Mouse (Mus musculus) heart, postnatal 0 days (tissue): Measurements from ENCODE around the gene 4833439L19Rik. TPM values are rescaled to one million over a fixed set of nuclear protein-coding genes. Genes with fewer than 3 reads are reported as not detected.
A peak's percentile ranks its signal among the peaks of the same experiment; 100 is the strongest.
"Not testable (repeated sequence)": the region's sequence is repeated elsewhere in the genome, so short reads cannot be mapped to it uniquely, and the experiment has no call there.

Experiments
- ATAC-seq: fragments of 200-750 bp; cut with Nextera tagmentation; 2 replicates; pipeline ENCODE4 v1.8.0; 2017; ENCODE audit warnings: low read depth, moderate number of reproducible peaks, moderate library complexity; ENCODE audit not compliant: insufficient read depth
- DNase-seq: peaks from one replicate; pipeline ENCODE4 v3.0.0-alpha.2; 2016; ENCODE audit warnings: low spot score
- H3K27ac ChIP-seq: fragments of 300-500 bp; sonication (generic); 2 replicates; pipeline ENCODE4 v1.5.1; 2014; ENCODE audit warnings: low read depth, mild to moderate bottlenecking
- H3K27me3 ChIP-seq: fragments of 300-500 bp; sonication (generic); 2 replicates; pipeline ENCODE4 v1.6.1; 2014; ENCODE audit warnings: low read length, mixed read lengths; ENCODE audit not compliant: control insufficient read depth, insufficient read depth
- H3K36me3 ChIP-seq: fragments of 300-500 bp; sonication (generic); replicated peaks from 2 replicates; pipeline ENCODE4 v1.6.1; 2014; ENCODE audit warnings: low read length, mixed read lengths; ENCODE audit not compliant: control insufficient read depth, insufficient read depth
- H3K4me1 ChIP-seq: fragments of 300-500 bp; sonication (generic); 2 replicates; pipeline ENCODE4 v1.6.1; 2014; ENCODE audit warnings: antibody characterized with exemption; ENCODE audit not compliant: control insufficient read depth, insufficient read depth
- H3K4me2 ChIP-seq: fragments of 300-500 bp; sonication (generic); 2 replicates; pipeline ENCODE4 v1.6.1; 2014; ENCODE audit warnings: low read depth, mild to moderate bottlenecking, low read length, moderate library complexity
- H3K4me3 ChIP-seq: fragments of 300-500 bp; sonication (generic); 2 replicates; pipeline ENCODE4 v1.5.1; 2014; ENCODE audit warnings: low read depth, low read length
- H3K9ac ChIP-seq: fragments of 300-500 bp; sonication (generic); replicated peaks from 2 replicates; pipeline ENCODE4 v1.6.1; 2014; ENCODE audit warnings: low read depth, low read length, mixed read lengths
- H3K9me3 ChIP-seq: fragments of 300-500 bp; sonication (generic); replicated peaks from 2 replicates; pipeline ENCODE4 v1.6.1; 2016; ENCODE audit warnings: low read length; ENCODE audit not compliant: control insufficient read depth
- CTCF ChIP-seq: IDR thresholded peaks from 2 replicates; pipeline ENCODE4 v1.5.1; 2016; ENCODE audit warnings: antibody characterized with exemption, control low read depth, low read depth
- EP300 ChIP-seq: IDR thresholded peaks from 2 replicates; pipeline ENCODE4 v1.6.1; 2016; ENCODE audit warnings: antibody characterized with exemption, low read depth
- WGBS: fragments of 180-500 bp; shearing (Covaris S2); extraction: QIAGEN DNeasy Blood & Tissue Kit; methylation state at CpG from one replicate; pipeline ENCODE4 v1.1.7; 2014; 5-methylcytosine and 5-hydroxymethylcytosine counted together
- polyA plus RNA-seq: library from polyadenylated mRNA; unstranded; fragments of >200 nt; fragmentation: Nextera tagmentation; extraction: Ambion mirVana; gene quantifications from 2 replicates; pipeline ENCODE4 v1.2.1, GENCODE M21; 2015
- total RNA-seq: library from RNA; depleted of rRNA; stranded (reverse); fragments of >200 nt; gene quantifications from 2 replicates; pipeline ENCODE4 v1.2.3, GENCODE M21; 2014; ENCODE audit warnings: low replicate concordance; rRNA removed

Gene 4833439L19Rik
- total RNA-seq (106 and 130 TPM in 2 replicates), polyA plus RNA-seq (100 and 110 TPM in 2 replicates)

DNA sequence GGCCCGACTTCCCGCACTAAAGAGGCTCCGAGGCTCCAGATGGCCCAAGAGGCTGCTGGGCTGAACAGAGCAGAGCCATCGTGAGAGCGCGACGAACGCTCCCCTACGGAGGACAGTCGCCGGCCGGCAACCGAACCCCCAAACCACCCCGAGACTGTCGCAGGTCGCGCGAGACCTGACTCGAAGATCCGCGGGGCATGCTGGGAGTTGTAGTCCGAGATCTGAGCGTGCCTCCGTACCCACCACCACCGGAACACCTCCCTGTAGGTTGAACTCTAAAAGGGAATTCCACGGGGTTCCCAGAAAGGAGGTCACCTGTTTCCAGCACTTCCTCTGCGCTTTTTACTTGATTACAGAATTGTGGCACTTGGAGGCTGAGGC, at the start of gene 4833439L19Rik:
4833439L19Rik (minus strand) TSS at position 235 of the 381 bp plus-strand sequence.
- H3K27ac ChIP-seq: peak within 1 kb of the TSS; percentile 60; the same call in 1 of the 2 replicates
- H3K27me3 ChIP-seq: no peaks in the 10 kb centered on the region

DNA sequence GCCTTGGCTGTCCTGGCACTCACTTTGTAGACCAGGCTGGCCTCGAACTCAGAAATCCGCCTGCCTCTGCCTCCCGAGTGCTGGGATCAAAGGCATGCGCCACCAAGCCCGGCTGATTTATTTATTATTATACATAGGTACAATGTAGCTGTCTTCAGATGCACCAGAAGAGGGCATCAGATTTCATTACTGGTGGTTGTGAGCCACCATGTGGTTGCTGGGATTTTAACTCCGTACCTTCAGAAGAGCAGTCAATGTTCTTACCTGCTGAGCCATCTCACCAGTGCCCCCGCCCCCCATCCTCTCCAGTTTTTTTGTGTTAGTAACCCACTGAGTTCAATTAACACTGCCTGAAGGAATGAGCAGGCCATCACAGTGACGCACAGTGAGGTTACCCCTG, 47.9 kb upstream of the 4833439L19Rik start:
- not testable (repeated sequence) for H3K27ac ChIP-seq, H3K36me3 ChIP-seq, DNase-seq, H3K9ac ChIP-seq, H3K4me3 ChIP-seq, H3K4me2 ChIP-seq, H3K27me3 ChIP-seq, H3K4me1 ChIP-seq, H3K9me3 ChIP-seq, ATAC-seq
- WGBS: 85% methylated on average over 8 of the region's 8 CpGs

More for the DNA sequence above, at the start of gene 4833439L19Rik:
- DNase-seq (peak; percentile 95), ATAC-seq (peak; percentile 97)
- under 1% methylated on average over 27 of the region's 27 CpGs for WGBS
- peaks cover 3% of the 10 kb centered on the region; the same call in 1 of the 2 replicates for H3K4me1 ChIP-seq
- H3K4me3 ChIP-seq: peak within 1 kb of the TSS; percentile 85
- TF ChIP-seq CTCF (no peak), EP300 (peak; percentile 80; the same call in 1 of the 2 replicates)
- no peaks in the 10 kb centered on the region for H3K9me3 ChIP-seq
- peak within 1 kb of the TSS; percentile 93 for H3K9ac ChIP-seq
- H3K36me3 ChIP-seq: peaks cover 16% of the 10 kb centered on the region
- peak within 1 kb of the TSS; percentile 73 for H3K4me2 ChIP-seq

DNA sequence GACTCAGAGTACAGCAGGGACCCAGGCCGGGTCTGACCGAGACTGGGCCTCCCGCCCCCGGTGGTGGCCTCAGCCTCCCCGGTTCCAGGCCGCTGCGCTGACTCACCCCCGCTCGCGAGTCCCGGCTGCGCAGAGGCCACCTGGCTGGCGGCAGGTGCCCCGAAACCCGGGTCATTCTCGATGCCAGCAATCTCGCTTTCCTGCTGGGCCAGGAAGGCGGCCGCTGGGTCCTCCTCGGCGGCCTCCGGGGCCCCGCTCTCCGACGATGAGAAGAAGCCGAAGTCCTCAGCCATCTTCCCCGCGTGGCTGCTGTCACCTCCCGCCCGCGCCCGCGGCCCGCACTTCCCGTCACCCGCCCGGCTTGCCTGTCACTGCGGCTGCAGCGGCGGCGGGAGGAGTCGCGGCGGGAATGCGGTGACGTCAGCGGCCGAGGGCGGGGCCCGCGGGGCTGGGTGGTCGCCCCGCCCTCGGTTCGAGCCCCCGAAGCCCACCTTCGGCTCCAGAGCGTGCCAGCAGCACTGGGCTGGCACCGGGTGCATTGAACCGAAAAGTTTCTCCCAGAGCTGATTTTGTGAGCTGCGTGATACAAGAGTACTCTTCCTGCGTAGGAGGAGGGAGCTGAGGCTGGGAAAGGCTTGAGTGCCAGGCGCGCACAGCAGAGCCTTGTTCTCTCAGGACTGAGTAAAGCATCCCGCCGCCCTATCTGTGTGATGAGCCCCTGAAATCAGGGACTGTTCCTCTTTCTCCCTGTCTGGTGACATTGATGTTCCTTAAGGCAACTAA, 45.9 kb upstream of the 4833439L19Rik start, which contains the start of gene Cltb:
Cltb (minus strand) TSS at position 373 of the 783 bp plus-strand sequence.
- ATAC-seq (peak; percentile 83), DNase-seq (peak; percentile 76)
- WGBS: under 1% methylated on average over 63 of the region's 66 CpGs
- Histone ChIP-seq H3K4me3 (peak within 1 kb of the TSS; percentile 67), H3K9me3 (no peaks in the 10 kb centered on the region), H3K27me3 (no peaks in the 10 kb centered on the region), H3K36me3 (peaks cover 3% of the 10 kb centered on the region; the same call in 1 of the 2 replicates), H3K27ac (peak within 1 kb of the TSS; percentile 74), H3K4me1 (no peaks in the 10 kb centered on the region), H3K9ac (peak within 1 kb of the TSS; percentile 78), H3K4me2 (peak within 1 kb of the TSS; percentile 88)
- TF ChIP-seq EP300: no peak
- no peak for TF ChIP-seq CTCF

DNA sequence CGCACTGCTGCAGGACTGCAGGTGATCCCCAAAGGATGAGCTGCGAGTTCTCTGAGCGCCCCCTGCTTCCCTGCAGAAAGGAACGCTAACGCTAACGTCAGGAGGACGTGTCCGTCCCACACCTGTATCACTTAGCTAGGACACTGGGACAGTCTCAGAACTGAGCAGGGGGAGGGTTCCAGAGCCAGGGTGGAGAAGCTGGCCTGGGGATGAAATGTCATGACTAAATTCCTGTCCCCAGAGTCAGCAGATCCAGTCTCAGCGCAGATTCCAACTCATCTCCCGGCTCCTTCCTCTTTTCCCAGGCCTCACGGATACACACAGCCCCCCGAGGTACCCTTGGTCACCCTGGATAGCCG, 45.4 kb upstream of the 4833439L19Rik start:
- no peaks in the 10 kb centered on the region for H3K4me1 ChIP-seq
- ATAC-seq (peak; percentile 18), DNase-seq (no peak)
- 13% methylated on average over 13 of the region's 13 CpGs for WGBS
- H3K4me3 ChIP-seq: peak overlapping the region; percentile 67
- peak overlapping the region; percentile 74 for H3K27ac ChIP-seq
- no peaks in the 10 kb centered on the region for H3K9me3 ChIP-seq
- TF ChIP-seq CTCF (no peak), EP300 (no peak)
- no peaks in the 10 kb centered on the region for H3K27me3 ChIP-seq
- peak overlapping the region; percentile 88 for H3K4me2 ChIP-seq
- H3K9ac ChIP-seq: peak overlapping the region; percentile 78
- H3K36me3 ChIP-seq: peaks cover 5% of the 10 kb centered on the region; the same call in 1 of the 2 replicates

DNA sequence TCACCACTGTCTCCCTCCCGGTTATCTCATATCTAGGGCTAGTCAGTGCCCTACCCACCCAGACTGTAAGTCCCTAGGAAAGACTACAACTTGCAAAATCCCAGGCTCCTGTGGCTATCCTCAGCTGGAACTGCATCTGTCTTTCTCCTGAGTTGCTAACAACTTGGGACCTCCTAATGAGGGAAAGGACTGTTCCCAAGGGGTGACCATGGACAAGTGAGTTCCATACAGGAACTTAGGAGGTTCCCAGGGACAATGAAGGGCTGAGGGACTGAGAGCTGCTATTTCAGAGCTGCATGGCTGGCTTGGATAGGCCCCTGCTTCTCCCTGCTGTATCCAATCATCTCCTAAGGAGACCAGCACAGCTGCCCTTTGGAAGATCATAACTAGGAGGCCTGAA, 44.1 kb upstream of the 4833439L19Rik start:
- H3K9ac ChIP-seq: no peak overlapping the region
- no peak overlapping the region for H3K4me3 ChIP-seq
- no peaks in the 10 kb centered on the region for H3K27me3 ChIP-seq
- DNase-seq (no peak), ATAC-seq (no peak)
- H3K4me2 ChIP-seq: peak overlapping the region; percentile 7
- peaks cover 12% of the 10 kb centered on the region; the same call in 1 of the 2 replicates for H3K36me3 ChIP-seq
- TF ChIP-seq EP300 (no peak), CTCF (no peak)
- no peaks in the 10 kb centered on the region for H3K4me1 ChIP-seq
- no peaks in the 10 kb centered on the region for H3K9me3 ChIP-seq
- 14% methylated on average over 1 of the region's 1 CpGs for WGBS
- peak overlapping the region; percentile 22; the same call in 1 of the 2 replicates for H3K27ac ChIP-seq
